Mouse (Mus musculus): ENCODE measurements around the gene Arrdc5. TPM values are rescaled to one million over a fixed set of nuclear protein-coding genes. Genes with fewer than 3 reads are reported as not detected.

Gene Arrdc5
- total RNA-seq, 2 experiments from 2014 or later: not detected

DNA sequence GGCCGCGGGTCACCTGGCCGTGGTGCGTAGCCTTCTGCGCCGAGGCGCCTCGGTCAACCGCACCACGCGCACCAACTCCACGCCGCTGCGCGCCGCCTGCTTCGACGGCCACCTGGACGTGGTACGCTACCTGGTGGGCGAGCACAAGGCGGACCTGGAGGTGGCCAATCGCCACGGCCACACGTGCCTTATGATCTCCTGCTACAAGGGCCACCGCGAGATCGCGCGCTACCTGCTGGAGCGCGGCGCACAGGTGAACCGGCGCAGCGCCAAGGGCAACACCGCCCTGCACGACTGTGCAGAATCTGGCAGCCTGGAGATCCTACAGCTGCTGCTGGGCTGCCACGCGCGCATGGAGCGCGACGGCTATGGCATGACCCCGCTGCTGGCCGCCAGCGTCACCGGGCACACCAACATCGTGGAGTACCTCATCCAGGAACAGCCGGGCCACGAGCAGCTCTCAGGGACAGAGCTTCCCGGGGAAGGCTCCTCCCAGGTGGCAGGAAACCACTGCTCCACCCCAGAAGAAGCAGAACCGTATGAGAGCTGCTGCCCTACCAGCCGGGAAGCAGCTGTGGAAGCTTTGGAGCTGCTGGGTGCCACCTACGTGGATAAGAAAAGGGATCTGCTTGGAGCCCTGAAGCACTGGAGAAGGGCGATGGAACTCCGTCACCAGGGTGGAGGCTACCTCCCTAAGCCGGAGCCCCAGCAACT lies 42.7 kb downstream of the Arrdc5 start:
- DNase-seq (ENCODE audit: extremely low spot score in 1 of 2, low spot score in 1 of 2): no peak

DNA sequence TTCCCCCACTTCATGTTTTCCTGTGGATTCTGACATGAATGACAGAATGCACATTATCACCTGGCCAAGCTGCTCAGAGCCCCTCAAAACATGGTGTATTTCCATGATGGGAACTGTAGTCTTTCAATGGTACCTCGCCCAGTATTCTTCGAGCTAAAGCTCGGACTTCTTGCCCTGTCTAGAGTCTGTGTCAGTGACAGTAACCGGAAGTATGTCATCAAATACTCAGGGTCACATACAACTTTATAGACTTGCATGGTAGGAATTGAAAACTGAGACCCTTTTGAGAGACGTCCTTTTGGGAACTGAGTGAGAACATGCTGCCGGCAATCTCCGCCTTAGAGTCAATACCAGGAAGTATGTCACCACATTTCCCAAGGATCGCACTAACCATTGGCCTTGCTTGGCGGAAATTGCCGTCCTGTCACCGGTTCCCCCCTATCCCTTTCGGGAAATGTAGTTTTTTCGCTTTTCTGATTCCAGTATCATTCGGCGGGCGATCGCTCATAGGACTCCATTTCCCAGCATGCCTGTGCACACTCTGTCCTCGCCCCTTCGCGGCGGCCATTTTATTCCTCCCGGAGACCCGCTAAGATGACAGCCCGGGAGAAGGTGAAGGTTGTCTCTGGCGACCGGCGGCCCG lies 43.7 kb downstream of the Arrdc5 start, which contains the start of gene Fem1a:
Gene Fem1a, plus strand, starts transcription at position 572 of the 643 bp plus-strand sequence.
- DNase-seq (ENCODE audit: extremely low spot score in 1 of 2, low spot score in 1 of 2): peak; percentile 72 to 81

DNA sequence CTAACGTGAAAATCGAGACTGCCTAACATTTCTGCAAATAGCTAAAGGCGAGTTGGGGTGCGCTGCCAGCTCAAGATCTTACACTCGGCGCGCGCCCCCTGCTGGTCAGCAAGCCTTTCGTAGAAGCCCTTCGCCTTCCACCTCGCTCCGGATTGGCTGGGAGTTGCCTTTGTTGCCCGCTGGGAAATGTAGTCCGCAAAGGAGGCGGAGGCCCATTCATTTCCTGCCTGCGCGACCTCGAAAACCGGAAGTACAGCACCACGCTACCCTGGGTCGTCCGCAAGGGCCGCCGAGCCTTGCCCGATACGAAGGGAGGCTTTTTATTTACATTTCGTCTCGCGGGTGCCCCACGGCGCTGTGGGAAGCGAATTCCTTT lies 44.2 kb downstream of the Arrdc5 start:
- DNase-seq (ENCODE audit: extremely low spot score in 1 of 2, low spot score in 1 of 2): peak; percentile 96 to 100

- peak in 1 of 2 experiments; percentile 58 for DNase-seq (ENCODE audit: extremely low spot score in 1 of 2, low spot score in 1 of 2)
These were observed 44.7 kb downstream of the Arrdc5 start for GRCm38 (mm10) chr17:56255429-56255828.

- no peak for DNase-seq (ENCODE audit: extremely low spot score in 1 of 2, low spot score in 1 of 2)
These were observed 45.4 kb downstream of the Arrdc5 start for GRCm38 (mm10) chr17:56254695-56255094.

- DNase-seq (ENCODE audit: extremely low spot score in 1 of 2, low spot score in 1 of 2): peak; percentile 51 to 81
These were observed 48.8 kb downstream of the Arrdc5 start for GRCm38 (mm10) chr17:56251136-56251829.

DNA sequence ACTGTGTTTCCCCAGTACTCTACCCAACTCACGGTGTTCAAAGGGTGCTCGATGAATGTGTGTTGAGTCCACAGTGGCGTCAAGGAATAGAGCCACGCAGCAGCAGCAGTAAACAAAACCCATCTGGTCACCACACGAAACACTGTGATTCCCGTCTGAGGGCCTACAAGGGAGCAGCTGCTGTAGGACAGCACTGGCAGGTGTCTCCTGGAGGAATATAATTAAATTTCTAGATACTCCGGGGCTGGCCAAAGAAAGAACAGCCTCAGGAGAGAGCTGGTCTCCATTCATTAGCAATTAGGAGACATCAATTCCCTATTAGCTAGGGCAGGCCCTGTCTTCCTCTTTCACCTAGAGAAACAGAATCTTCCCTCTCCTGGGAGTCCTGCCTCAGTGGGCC lies 54.5 kb downstream of the Arrdc5 start:
- no peak for DNase-seq (ENCODE audit: extremely low spot score in 1 of 2, low spot score in 1 of 2)

Other genes with a start within 250 kb of the Arrdc5 start
- 10 to 100 TPM; 83.3 to 87.4 TPM for gene Ubxn6, start 225.3 kb downstream of the Arrdc5 start, total RNA-seq (2021)
- 100 to 1,000 TPM in 1 of 2 experiments, 10 to 100 TPM in 1; 96.4 to 126 TPM for gene Hdgfl2, start 220.7 kb downstream of the Arrdc5 start, total RNA-seq (2021)
- 1 to 10 TPM in 1 of 2 experiments, under 1 TPM in 1; 0.68 to 2.4 TPM for gene Plin4, start 190.5 kb downstream of the Arrdc5 start, total RNA-seq (2021)
- gene Plin5, start 182.7 kb downstream of the Arrdc5 start, total RNA-seq (2021): under 1 TPM; 0.30 to 0.85 TPM
- 1 to 10 TPM; 1.1 to 1.4 TPM for gene Lrg1, start 178.3 kb downstream of the Arrdc5 start, total RNA-seq (2021)
- 100 to 1,000 TPM; 141 to 143 TPM for gene Sema6b, start 159.9 kb downstream of the Arrdc5 start, total RNA-seq (2021)
- gene Tnfaip8l1, start 137.8 kb downstream of the Arrdc5 start, total RNA-seq (2021): 1 to 10 TPM; 5.4 to 6.6 TPM
- gene Mydgf, start 116.4 kb downstream of the Arrdc5 start, total RNA-seq (2021): 10 to 100 TPM; 39.4 to 41.4 TPM
- gene Dpp9, start 81.4 kb downstream of the Arrdc5 start, total RNA-seq (2021): 10 to 100 TPM; 64.7 to 67.3 TPM
- 10 to 100 TPM; 36.1 to 37.0 TPM for gene Fem1a, start 43.5 kb downstream of the Arrdc5 start, total RNA-seq (2021)
- 1 to 10 TPM; 5.5 to 6.0 TPM for gene Ticam1, start 23.5 kb downstream of the Arrdc5 start, total RNA-seq (2021)
- gene Plin3, start 7.4 kb downstream of the Arrdc5 start, total RNA-seq (2021): 10 to 100 TPM; 14.6 to 16.7 TPM
- gene Uhrf1, start 3.0 kb upstream of the Arrdc5 start, total RNA-seq (2021): 1 to 10 TPM; 1.7 to 2.0 TPM
- gene Kdm4b, start 25.8 kb upstream of the Arrdc5 start, total RNA-seq (2021): 10 to 100 TPM; 92.0 to 93.4 TPM
- 100 to 1,000 TPM; 658 to 741 TPM for gene Ptprs, start 176.2 kb upstream of the Arrdc5 start, total RNA-seq (2021)
- not detected for gene Znrf4, start 212.1 kb upstream of the Arrdc5 start, total RNA-seq (2021)